Mouse (Mus musculus): ENCODE results near the gene Coro2a.

DNA sequence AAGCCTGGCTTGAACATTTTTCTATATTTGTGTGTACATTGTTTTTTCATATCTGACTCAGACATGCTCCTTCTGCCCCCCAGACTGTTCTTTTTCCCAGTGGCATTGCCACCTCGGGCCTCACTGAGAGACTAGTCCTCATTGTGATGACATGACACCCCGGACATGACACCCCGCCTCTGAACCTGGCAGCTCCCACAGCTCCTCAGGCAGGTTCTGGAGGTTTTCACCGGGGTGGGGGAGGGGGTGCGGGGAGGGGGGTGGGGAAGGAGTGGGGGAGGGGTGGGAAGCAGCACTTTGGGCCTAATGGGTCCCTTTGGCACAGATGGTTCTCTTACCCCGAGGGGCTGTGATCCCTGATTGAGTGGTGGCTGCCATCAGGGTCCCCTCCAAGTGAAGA lies 8.5 kb downstream of the Coro2a start:
- TF ChIP-seq CTCF (IDR thresholded peaks at IDR 0.05; ENCODE audit: borderline replicate concordance, extremely low read depth, insufficient read depth, insufficient read length) (no peak), POLR2A (IDR thresholded peaks at IDR 0.05; ENCODE audit: borderline replicate concordance, extremely low read depth, insufficient read depth, insufficient read length, poor library complexity, severe bottlenecking) (no peak)
